Mouse (Mus musculus) olfactory bulb, adult 2 months (tissue): ENCODE data around the gene Gm42715.

Experiments used
- CTCF ChIP-seq: fragments of 200-500 bp; IDR thresholded peaks from 2 replicates; pipeline ENCODE4 v1.5.1; 2012; ENCODE audit warnings: low read depth, mild to moderate bottlenecking, low read length, moderate library complexity; ENCODE audit not compliant: insufficient read depth
- POLR2A ChIP-seq: fragments of 200-500 bp; IDR thresholded peaks from 2 replicates; pipeline ENCODE4 v1.6.1; 2012; ENCODE audit warnings: mild to moderate bottlenecking, low read depth, low read length, moderate library complexity; ENCODE audit not compliant: insufficient read depth

DNA sequence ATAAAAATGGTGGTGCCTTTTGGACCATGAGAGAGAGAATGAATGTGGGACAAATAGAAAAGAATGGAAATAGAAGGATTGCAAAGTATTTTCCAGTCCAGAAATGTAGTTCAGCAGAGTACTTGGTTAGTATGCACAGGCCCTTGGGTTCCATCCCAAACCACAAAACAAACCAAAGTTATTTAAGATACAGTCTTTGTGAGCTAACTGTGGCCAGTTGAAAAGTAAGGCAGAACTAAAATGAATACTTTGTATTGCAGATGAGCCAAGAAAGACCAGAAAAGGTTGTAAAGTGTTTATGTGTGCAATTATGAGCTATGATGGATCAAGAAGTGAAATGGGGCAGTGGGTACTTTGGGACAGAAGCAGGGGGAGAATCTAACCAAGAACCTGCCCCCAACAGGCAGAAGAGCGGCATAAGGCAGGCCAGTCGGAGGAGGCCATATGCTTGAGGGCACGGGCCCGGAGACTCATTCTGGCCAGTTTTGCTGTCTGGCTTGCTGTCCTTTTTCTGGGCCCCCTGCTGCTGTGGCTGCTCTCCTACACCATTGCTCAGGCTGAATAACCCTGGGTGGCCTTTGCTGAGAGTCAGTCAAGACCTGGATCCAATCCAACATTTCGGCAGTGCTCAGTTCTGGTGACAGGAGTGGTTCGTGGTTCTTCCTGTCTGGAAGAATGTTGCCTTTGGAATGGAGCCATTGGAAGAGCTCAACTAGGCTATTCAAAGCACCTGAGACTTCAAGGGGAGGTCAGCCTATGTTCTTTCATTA lies 45.2 kb downstream of the Gm42715 start:
- TF ChIP-seq CTCF (no peak), POLR2A (no peak)
